In genomic region chr4:33099118-33099694, GRCm38 (mm10) we compare ENCODE assay signal across 20 mouse cellular contexts. TPM values are rescaled to one million over a fixed set of nuclear protein-coding genes. Genes with fewer than 3 reads are reported as not detected.
"Had no signal": no experiment of that assay in that cellular context is flagged by ENCODE, and none has a peak within 500 bp of the region (broad histone marks: within the 10 kb centered on the region; RNA-seq: fewer than 3 reads in every experiment).

No protein-coding gene starts in this region.

- H3K4me1 ChIP-seq: limb, embryonic 10.5 days; liver, embryonic 13.5 days; lung, embryonic 15.5 days; midbrain, embryonic 12.5 days; neural tube, embryonic 13.5 days; stomach, embryonic 15.5 days had no signal

- H3K36me3 ChIP-seq: limb, embryonic 10.5 days; liver, embryonic 13.5 days; lung, embryonic 15.5 days; midbrain, embryonic 12.5 days; neural tube, embryonic 13.5 days; stomach, embryonic 15.5 days had no signal

- H3K4me3 ChIP-seq: limb, embryonic 10.5 days; liver, embryonic 13.5 days; lung, embryonic 15.5 days; midbrain, embryonic 12.5 days; neural tube, embryonic 13.5 days; stomach, embryonic 15.5 days had no signal

- DNase-seq: kidney, adult 8-10 months; kidney, postnatal 25 days; liver, embryonic 13.5 days; liver, postnatal 0 days; lung, postnatal 14 days; right cerebral cortex, adult 18-20 months; right cerebral cortex, postnatal 25 days; thymus, postnatal 36 days had no signal

- H3K9me3 ChIP-seq: limb, embryonic 10.5 days; liver, embryonic 13.5 days; lung, embryonic 15.5 days; midbrain, embryonic 12.5 days; neural tube, embryonic 13.5 days; stomach, embryonic 15.5 days had no signal

- ATAC-seq: intestine, postnatal 0 days; liver, postnatal 0 days; midbrain, embryonic 16.5 days had no signal

- H3K27ac ChIP-seq: limb, embryonic 10.5 days; liver, embryonic 13.5 days; lung, embryonic 15.5 days; midbrain, embryonic 12.5 days; neural tube, embryonic 13.5 days; stomach, embryonic 15.5 days had no signal

- H3K4me2 ChIP-seq: liver, embryonic 13.5 days; lung, embryonic 15.5 days; midbrain, embryonic 12.5 days; neural tube, embryonic 13.5 days; stomach, embryonic 15.5 days had no signal

- H3K27me3 ChIP-seq: liver, embryonic 13.5 days; lung, embryonic 15.5 days; midbrain, embryonic 12.5 days; neural tube, embryonic 13.5 days; stomach, embryonic 15.5 days had no signal

- H3K9ac ChIP-seq: liver, embryonic 13.5 days; liver, postnatal 0 days; lung, embryonic 15.5 days; midbrain, embryonic 12.5 days; neural tube, embryonic 13.5 days; stomach, embryonic 15.5 days had no signal

RNA-seq across cellular contexts. Expression of gene Gabrr1, which starts 33.1 kb away (rescaled TPM):
- total RNA-seq: megakaryocyte-erythroid progenitor cell, adult 5-6 weeks had no signal
- polyA plus RNA-seq: kidney, embryonic 16.5 days; limb, embryonic 10.5 days; limb, embryonic 14.5 days; liver, embryonic 13.5 days; liver, postnatal 0 days; lung, embryonic 15.5 days; midbrain, embryonic 12.5 days; stomach, embryonic 15.5 days; thymus, postnatal 0 days had no signal

RNA-seq across cellular contexts. Expression of gene Gabrr2, which starts 36.4 kb away (rescaled TPM):
- total RNA-seq: left cerebral cortex, postnatal 10 days had no signal
- polyA plus RNA-seq: liver, embryonic 13.5 days; liver, postnatal 0 days had no signal
